Mouse (Mus musculus) heart, embryonic 12.5 days (tissue): ENCODE results near the gene Kdf1. TPM values are rescaled to one million over a fixed set of nuclear protein-coding genes. Genes with fewer than 3 reads are reported as not detected.

Experiments used
- ATAC-seq: fragments of 200-750 bp; cut with Nextera tagmentation; 2 replicates; pipeline ENCODE4 v1.8.0; 2017; ENCODE audit warnings: moderate TSS enrichment, moderate library complexity; ENCODE audit not compliant: insufficient number of reproducible peaks, low FRiP score
- H3K27ac ChIP-seq: fragments of 300-500 bp; sonication (generic); 2 replicates; pipeline ENCODE4 v1.5.1; 2016; ENCODE audit warnings: mild to moderate bottlenecking, moderate library complexity; ENCODE audit not compliant: poor library complexity, severe bottlenecking
- H3K27me3 ChIP-seq: fragments of 300-500 bp; sonication (generic); replicated peaks from 2 replicates; pipeline ENCODE4 v1.6.1; 2016; ENCODE audit warnings: mild to moderate bottlenecking, moderate library complexity
- H3K36me3 ChIP-seq: fragments of 300-500 bp; sonication (generic); 2 replicates; pipeline ENCODE4 v1.6.1; 2016; ENCODE audit warnings: mild to moderate bottlenecking, moderate library complexity
- H3K4me1 ChIP-seq: fragments of 300-500 bp; sonication (generic); replicated peaks from 2 replicates; pipeline ENCODE4 v1.6.1; 2016; ENCODE audit warnings: mild to moderate bottlenecking
- H3K4me2 ChIP-seq: fragments of 300-500 bp; sonication (generic); 2 replicates; pipeline ENCODE4 v1.6.1; 2016; ENCODE audit warnings: mild to moderate bottlenecking, moderate library complexity
- H3K4me3 ChIP-seq: fragments of 300-500 bp; sonication (generic); 2 replicates; pipeline ENCODE4 v1.5.1; 2016; ENCODE audit warnings: mild to moderate bottlenecking
- H3K9ac ChIP-seq: fragments of 300-500 bp; sonication (generic); 2 replicates; pipeline ENCODE4 v1.6.1; 2016; ENCODE audit warnings: mild to moderate bottlenecking, moderate library complexity
- H3K9me3 ChIP-seq: fragments of 300-500 bp; sonication (generic); replicated peaks from 2 replicates; pipeline ENCODE4 v1.6.1; 2016; ENCODE audit warnings: mild to moderate bottlenecking, moderate library complexity
- WGBS: fragments of 180-500 bp; shearing (Covaris S2); methylation state at CpG from one replicate; pipeline ENCODE4 v1.1.7; 2016; 5-methylcytosine and 5-hydroxymethylcytosine counted together
- polyA plus RNA-seq: library from polyadenylated mRNA; unstranded; fragments of >200 nt; fragmentation: Nextera tagmentation; extraction: Ambion mirVana; gene quantifications from 2 replicates; pipeline ENCODE4 v1.2.1, GENCODE M21; 2016

Kdf1 gene
- 0.42 and 0.78 TPM in 2 replicates for polyA plus RNA-seq

DNA sequence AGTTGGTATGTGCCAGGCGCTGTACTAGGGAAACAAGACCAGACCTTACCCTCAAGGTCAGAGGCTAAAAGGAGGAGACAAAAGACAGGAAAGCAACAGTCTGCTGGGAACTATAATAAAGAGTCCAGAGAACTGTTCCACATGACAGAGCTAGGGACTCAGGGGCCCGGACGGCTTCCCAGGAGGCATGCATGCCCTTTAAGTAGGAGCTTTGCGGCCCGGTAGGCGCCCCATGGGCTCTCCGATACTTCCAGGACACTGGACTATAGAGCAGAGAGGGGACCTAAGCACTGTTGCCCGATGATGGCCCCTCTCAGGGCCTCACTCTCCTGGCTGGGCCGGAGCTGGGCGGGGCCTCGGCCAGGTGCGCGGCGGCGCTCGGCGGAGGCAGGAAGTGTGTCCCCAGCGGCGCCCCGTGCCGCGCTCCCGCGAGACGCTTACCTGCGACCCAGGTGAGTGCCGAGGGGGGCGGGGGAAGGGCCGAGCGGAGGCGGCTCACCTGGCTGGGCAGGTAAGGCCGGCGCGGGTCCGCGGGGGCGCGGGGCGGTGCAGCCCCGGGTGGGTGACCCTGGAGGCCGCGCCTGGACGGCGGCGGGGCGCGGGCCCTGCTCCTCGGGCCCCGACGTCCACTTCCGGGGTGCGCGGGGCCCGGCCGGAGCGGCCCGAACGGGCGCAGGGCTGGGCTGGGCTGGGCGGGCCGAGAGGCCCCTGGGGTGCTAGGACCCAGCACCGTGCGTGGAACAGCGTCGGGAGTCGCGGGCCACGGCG is at the start of gene Kdf1:
Kdf1 (plus strand) TSS at position 363 of the 768 bp plus-strand sequence.
- H3K36me3 ChIP-seq: no peaks in the 10 kb centered on the region

GRCm38 (mm10) chr4:133469122-133469521 is 49.6 kb upstream of the Kdf1 start:
- no peak overlapping the region for H3K27ac ChIP-seq
- H3K36me3 ChIP-seq: no peaks in the 10 kb centered on the region
- no peak for ATAC-seq
- H3K4me2 ChIP-seq: peak overlapping the region; percentile 86
- peaks cover 21% of the 10 kb centered on the region for H3K4me1 ChIP-seq
- 0 out of 2 replicates have a peak overlapping the region, but pooled peaks have one; percentile 67 for H3K9ac ChIP-seq
- 15% methylated on average over 12 of the region's 12 CpGs for WGBS
- peak overlapping the region; percentile 54 for H3K4me3 ChIP-seq
- H3K9me3 ChIP-seq: no peaks in the 10 kb centered on the region; the same call in 1 of the 2 replicates
- peaks cover 16% of the 10 kb centered on the region for H3K27me3 ChIP-seq

More for the DNA sequence above, at the start of gene Kdf1:
- H3K4me1 ChIP-seq: peaks cover 9% of the 10 kb centered on the region
- peak; percentile 53; the same call in 1 of the 2 replicates for ATAC-seq
- no peaks in the 10 kb centered on the region for H3K9me3 ChIP-seq
- H3K9ac ChIP-seq: peak within 1 kb of the TSS; percentile 67
- peaks cover 50% of the 10 kb centered on the region for H3K27me3 ChIP-seq
- peak within 1 kb of the TSS; percentile 68 for H3K4me3 ChIP-seq
- H3K4me2 ChIP-seq: peak within 1 kb of the TSS; percentile 89
- WGBS: 4% methylated on average over 69 of the region's 69 CpGs
- no peak within 1 kb of the TSS for H3K27ac ChIP-seq

DNA sequence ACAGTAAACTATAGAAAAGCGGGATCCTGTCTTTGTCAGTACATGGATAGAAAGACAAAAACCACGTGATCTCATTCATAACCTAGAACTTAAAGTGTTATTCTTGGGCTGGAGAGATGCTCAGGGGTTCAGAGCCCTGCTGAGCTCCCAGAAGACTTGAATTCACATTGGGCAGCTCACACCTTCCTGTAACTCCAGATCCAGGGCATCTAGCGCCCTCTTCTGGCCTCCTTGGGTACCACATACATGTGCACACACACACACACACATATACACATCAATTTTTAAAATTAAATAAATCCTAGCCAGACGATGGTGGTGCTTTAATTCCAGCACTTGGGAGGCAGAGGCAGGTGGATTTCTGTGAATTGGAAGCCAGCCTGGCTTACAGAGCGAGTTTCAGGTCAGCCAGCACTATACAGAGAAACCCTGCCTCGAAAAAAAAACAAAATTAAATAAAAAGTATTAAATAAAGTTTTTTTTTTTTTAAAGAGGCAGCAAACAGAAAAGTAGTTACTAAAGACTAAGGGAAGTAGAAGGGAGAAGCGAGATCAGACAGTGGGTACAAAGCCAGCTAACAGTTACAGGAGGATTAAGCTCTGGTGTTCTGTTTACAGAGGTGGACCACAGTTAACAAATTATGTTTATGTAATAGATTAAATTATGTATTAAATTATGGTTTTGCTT is 47.5 kb upstream of the Kdf1 start:
- no peaks in the 10 kb centered on the region; the same call in 1 of the 2 replicates for H3K9me3 ChIP-seq
- WGBS: 72% methylated on average over 7 of the region's 7 CpGs

GRCm38 (mm10) chr4:133473833-133474232 is 44.9 kb upstream of the Kdf1 start:
- peaks cover 49% of the 10 kb centered on the region for H3K27me3 ChIP-seq
- H3K4me2 ChIP-seq: no peak overlapping the region
- no peak overlapping the region for H3K9ac ChIP-seq
- H3K27ac ChIP-seq: no peak overlapping the region
- ATAC-seq: no peak
- no peaks in the 10 kb centered on the region for H3K36me3 ChIP-seq
- no peaks in the 10 kb centered on the region; the same call in 1 of the 2 replicates for H3K9me3 ChIP-seq
- 45% methylated on average over 2 of the region's 2 CpGs for WGBS
- H3K4me3 ChIP-seq: no peak overlapping the region
- peaks cover 6% of the 10 kb centered on the region for H3K4me1 ChIP-seq

More for the DNA sequence above, 47.5 kb upstream of the Kdf1 start:
- Histone ChIP-seq H3K27ac (no peak overlapping the region), H3K36me3 (no peaks in the 10 kb centered on the region), H3K4me2 (no peak overlapping the region), H3K9ac (no peak overlapping the region), H3K27me3 (peaks cover 32% of the 10 kb centered on the region), H3K4me1 (peaks cover 13% of the 10 kb centered on the region), H3K4me3 (no peak overlapping the region)
- ATAC-seq: no peak

GRCm38 (mm10) chr4:133479458-133480184 is 39.1 kb upstream of the Kdf1 start, which contains the start of gene Tent5b:
TSS of gene Tent5b (plus strand) at chr4:133480132.
- peak within 1 kb of the TSS; percentile 60 for H3K9ac ChIP-seq
- no peak within 1 kb of the TSS for H3K27ac ChIP-seq
- peaks cover 69% of the 10 kb centered on the region for H3K27me3 ChIP-seq
- H3K4me3 ChIP-seq: peak within 1 kb of the TSS; percentile 55
- WGBS: 4% methylated on average over 29 of the region's 29 CpGs
- peak within 1 kb of the TSS; percentile 79 for H3K4me2 ChIP-seq
- H3K36me3 ChIP-seq: no peaks in the 10 kb centered on the region
- H3K4me1 ChIP-seq: peaks cover 25% of the 10 kb centered on the region
- no peaks in the 10 kb centered on the region for H3K9me3 ChIP-seq
- peak; percentile 97 for ATAC-seq

DNA sequence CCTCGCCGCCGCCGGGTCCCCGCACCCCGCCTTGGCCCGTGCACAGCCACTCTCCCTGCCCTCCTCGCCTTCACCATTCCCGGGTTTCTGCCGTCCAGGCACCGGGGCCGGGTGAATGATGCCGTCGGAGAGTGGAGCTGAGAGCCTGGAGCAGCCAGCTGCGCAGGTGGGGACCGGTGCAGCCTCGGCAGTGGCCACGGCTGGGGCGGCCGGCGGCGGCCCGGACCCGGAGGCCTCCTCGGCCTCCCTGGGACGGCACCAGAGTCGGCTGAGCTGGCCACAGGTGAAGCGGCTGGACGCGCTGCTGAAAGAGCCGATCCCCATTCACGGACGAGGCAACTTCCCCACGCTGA is 38.6 kb upstream of the Kdf1 start:
- Histone ChIP-seq H3K36me3 (no peaks in the 10 kb centered on the region), H3K4me1 (peaks cover 27% of the 10 kb centered on the region), H3K4me2 (peak overlapping the region; percentile 79), H3K27me3 (peaks cover 63% of the 10 kb centered on the region), H3K9me3 (no peaks in the 10 kb centered on the region), H3K9ac (peak overlapping the region; percentile 60), H3K4me3 (peak overlapping the region; percentile 55), H3K27ac (no peak overlapping the region)
- 4% methylated on average over 34 of the region's 34 CpGs for WGBS
- ATAC-seq: peak; percentile 13

- no peak for ATAC-seq
- Histone ChIP-seq H3K4me3 (peak overlapping the region; percentile 55), H3K4me2 (peak overlapping the region; percentile 79), H3K27ac (no peak overlapping the region), H3K9ac (peak overlapping the region; percentile 60; the same call in 1 of the 2 replicates), H3K9me3 (no peaks in the 10 kb centered on the region), H3K27me3 (peaks cover 63% of the 10 kb centered on the region), H3K36me3 (no peaks in the 10 kb centered on the region), H3K4me1 (peaks cover 27% of the 10 kb centered on the region)
- 36% methylated on average over 6 of the region's 6 CpGs for WGBS
Observed at GRCm38 (mm10) chr4:133480754-133481153, 38.0 kb upstream of the Kdf1 start.

- H3K9me3 ChIP-seq: no peaks in the 10 kb centered on the region
- H3K27ac ChIP-seq: no peak overlapping the region
- 4% methylated on average over 4 of the region's 4 CpGs for WGBS
- no peak for ATAC-seq
- H3K4me1 ChIP-seq: peaks cover 27% of the 10 kb centered on the region
- peaks cover 59% of the 10 kb centered on the region for H3K27me3 ChIP-seq
- H3K4me2 ChIP-seq: no peak overlapping the region
- no peak overlapping the region for H3K4me3 ChIP-seq
- H3K36me3 ChIP-seq: no peaks in the 10 kb centered on the region
- H3K9ac ChIP-seq: no peak overlapping the region
Observed at GRCm38 (mm10) chr4:133481488-133481887, 37.3 kb upstream of the Kdf1 start.

DNA sequence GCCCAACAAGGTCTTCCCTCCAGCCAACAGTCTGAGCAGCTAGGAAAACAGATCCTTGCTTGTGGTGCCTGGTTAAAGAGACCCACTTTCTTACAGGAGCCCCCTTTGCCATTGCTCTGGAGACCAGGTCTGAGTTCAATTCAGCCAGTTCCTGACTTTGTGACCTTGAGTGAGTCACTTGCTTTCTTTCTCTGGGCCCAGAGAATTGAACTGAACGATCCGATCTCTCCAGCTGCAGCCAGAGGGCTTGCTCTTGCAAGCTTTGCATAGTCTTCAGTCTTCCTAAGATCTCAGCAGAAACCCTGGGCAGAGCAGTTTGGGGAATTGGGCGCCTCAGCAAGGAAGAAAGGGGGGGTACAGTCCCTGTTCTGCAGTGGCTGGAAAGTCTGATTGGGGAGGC is 36.3 kb upstream of the Kdf1 start:
- no peak overlapping the region for H3K9ac ChIP-seq
- 67% methylated on average over 3 of the region's 3 CpGs for WGBS
- ATAC-seq: no peak

DNA sequence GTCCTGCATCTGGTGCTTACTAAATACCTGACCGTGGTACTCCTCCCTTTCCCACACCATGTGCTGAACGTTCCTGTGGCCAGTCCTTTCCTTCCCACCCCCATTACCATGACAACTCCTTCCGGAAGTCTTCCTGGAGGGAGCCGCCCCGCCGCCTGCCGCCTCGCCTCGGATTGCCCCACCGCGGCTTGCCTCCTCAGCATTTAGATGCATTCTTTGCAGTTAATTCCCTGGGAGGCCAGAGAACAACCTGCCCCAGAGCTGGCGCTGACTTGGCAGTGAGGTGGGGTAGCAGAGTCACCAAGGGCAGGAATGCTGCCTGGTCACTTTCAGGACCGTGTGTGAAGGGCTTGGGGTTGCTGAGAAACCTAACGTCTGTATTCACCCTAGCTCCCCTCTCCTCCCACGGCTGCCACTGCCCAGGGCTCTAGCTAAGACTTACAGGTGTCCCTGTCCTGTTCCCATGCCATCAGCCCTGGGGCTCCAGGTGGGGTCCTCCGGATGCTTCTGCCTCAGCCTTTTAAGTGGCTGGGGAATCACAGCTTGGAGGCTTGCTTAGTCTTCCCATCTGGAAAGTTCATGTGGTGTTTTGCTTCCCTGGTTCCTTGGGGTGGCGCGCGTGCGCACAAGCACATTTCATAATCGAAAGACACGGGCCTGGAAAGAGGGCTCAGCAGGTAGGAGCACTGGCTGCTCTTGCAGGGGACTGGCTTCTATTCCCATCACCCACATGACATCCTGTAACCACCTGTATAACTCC is 34.3 kb upstream of the Kdf1 start:
- Histone ChIP-seq H3K4me3 (0 out of 2 replicates have a peak overlapping the region, but pooled peaks have one; percentile 1), H3K9ac (no peak overlapping the region), H3K36me3 (no peaks in the 10 kb centered on the region), H3K9me3 (no peaks in the 10 kb centered on the region), H3K27me3 (peaks cover 38% of the 10 kb centered on the region), H3K4me2 (peak overlapping the region; percentile 49), H3K4me1 (peaks cover 29% of the 10 kb centered on the region), H3K27ac (no peak overlapping the region)
- 13% methylated on average over 22 of the region's 22 CpGs for WGBS
- ATAC-seq: no peak

More for the DNA sequence above, 36.3 kb upstream of the Kdf1 start:
- Histone ChIP-seq H3K4me1 (peaks cover 27% of the 10 kb centered on the region), H3K4me3 (no peak overlapping the region), H3K27ac (no peak overlapping the region), H3K4me2 (no peak overlapping the region), H3K36me3 (no peaks in the 10 kb centered on the region), H3K27me3 (peaks cover 53% of the 10 kb centered on the region), H3K9me3 (no peaks in the 10 kb centered on the region)
